Mouse (Mus musculus): ENCODE data around the gene Ccdc158.

DNA sequence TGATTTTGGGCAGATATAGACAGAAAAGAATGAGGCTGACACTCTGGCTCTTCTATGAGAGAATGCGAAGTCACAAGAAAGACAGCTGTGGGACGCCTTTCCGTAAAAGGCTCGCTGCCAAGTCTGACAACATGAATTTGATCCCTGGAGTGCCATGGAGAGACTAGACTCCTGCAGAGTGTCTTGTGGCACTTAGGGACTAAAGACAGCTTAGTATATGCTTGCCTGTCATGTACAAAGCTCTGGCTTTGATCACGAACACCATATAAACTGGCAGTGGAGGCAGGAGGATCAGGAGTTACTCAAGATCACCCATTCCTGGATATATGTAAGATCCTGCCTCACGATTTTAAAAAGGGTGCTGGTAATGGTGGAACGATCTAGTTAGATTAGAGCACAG lies 47.2 kb downstream of the Ccdc158 start:
- TF ChIP-seq CTCF (IDR thresholded peaks at IDR 0.05; ENCODE audit: borderline replicate concordance, insufficient read depth, low read depth, low read length) (no peak), POLR2A (IDR thresholded peaks at IDR 0.05; ENCODE audit: borderline replicate concordance, insufficient read depth, low read length) (no peak)

Data from cerebellum, adult 2 months (tissue).